Mouse (Mus musculus): ENCODE measurements around the gene Rabgap1l.

Rabgap1l gene

GRCm38 (mm10) chr1:160181216-160181615 lies 611.8 kb downstream of the Rabgap1l start:
- no peak for DNase-seq (ENCODE audit: low spot score in 2 of 2)

- DNase-seq (ENCODE audit: low spot score in 2 of 2): no peak
Measured at GRCm38 (mm10) chr1:160176903-160177302, 616.1 kb downstream of the Rabgap1l start.

Data from urinary bladder, postnatal 36 days (tissue).